Mouse (Mus musculus): ENCODE data around the gene Cd63.

Cd63 gene

DNA sequence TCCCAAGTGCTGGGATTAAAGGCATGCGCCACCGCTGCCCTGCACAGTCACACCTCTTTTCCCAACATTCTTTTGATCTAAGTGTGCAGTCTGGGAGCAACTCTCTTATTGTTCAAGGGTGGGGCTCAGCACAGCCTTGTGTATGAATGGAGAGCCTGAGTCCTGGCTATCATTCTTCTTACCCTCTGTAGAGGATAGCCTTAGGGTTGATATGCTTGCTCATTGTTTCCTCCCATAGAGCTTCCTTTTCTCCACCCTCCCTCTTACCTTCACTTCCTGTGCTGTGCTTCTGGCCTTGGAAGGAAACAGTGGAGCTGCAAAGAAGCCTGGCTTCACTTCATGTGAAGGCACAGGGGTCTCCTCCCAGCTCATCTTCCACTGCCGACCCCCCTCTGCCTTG, at the start of gene Cd63:
TSS of gene Cd63 (plus strand) at position 292 of the 400 bp plus-strand sequence.
- DNase-seq: no peak

DNA sequence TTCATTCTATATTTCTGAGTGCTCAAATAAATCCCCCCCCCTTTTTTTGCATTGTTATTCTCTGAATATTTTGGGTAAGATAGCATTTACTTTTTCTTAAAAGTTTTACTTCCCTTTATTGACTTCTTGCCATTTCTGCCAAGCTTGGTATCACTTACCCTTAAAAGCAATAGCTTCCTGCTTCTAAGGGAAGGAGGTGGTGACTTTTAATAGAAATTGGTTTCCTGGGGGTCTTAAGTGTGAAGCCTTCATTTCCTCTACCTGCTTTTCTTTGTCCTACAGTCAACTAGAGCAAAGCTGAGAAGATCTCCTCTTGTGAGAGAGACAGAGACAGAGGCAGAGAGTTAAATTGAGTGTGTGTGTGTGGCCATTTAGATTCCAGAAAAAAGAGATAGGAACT, 39.6 kb upstream of the Cd63 start:
- no peak for DNase-seq

DNA sequence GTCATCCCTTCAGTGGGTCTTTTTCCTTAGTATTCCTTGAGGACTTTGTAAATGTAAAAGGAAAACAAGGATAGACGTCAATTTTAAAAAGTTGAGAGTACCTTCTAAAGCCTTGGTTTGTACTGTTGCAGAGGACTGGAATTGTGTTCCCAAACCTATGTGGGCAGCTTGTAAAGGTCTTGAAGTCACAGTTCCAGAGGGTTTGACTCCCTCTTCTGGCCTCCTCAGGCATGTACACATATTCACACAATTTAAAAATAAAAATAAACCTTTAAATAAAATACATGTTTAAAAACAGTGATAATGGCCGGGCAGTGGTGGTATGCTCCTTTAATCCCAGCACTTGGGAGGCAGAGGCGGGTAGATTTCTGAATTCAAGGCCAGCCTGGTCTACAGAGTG, 34.7 kb upstream of the Cd63 start:
- no peak for DNase-seq

DNA sequence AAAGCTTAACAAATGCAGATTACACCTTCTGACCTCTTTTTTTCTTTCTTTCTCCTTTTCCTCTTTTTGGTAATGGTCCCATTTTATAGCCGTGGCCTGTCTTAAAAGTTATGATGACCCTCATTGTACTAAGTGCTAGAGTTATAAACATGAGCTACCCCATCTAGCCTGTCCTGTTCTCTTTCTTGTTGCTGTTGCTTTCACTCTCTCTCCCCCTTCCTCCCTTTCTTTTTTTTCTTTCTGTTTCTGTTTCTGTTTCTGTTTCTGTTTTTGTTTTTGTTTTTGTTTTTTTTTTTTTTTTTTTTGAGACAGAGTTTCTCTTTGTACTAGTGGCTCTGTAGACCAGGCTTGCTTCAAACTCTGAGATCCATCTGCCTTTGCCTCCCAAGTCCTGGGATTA, 34.3 kb upstream of the Cd63 start:
- DNase-seq: no peak

DNA sequence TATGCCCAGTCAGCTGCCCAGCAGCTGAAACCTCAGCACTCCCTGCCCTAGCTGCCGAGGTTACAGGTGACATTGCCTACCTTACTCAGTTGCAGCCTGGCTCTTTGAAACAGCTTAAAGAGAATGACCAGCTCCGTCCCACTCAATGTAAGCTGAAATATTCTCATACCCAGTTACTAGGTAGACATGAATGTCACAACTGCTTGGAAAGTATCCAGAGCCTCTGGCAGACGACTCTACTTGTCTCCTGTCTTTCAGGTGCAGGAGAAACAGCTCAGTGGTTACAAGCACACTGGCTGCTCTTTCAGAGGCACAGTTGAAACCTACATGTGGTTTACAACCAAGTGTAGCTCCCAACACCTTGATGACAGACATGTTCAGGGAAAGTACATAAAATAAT, 30.4 kb upstream of the Cd63 start:
- DNase-seq: no peak

DNA sequence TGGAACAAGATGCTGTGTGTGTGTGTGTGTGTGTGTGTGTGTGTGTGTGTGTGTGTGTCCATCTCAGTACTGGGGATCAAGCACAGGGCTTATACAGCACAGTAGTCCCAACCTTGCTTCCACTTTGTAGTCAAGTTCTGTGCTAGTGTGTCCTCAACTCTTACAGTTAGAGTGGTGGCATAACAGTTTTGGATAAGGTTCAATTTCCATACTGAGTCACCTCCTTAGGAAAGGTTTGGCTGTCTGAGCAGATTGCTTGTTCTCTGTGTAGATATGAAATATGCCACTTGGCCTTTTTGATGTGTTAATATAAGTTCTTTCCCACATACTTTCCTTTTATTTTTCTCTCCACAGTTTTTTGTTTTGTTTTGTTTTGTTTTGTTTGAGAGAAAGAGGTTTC, 22.5 kb upstream of the Cd63 start:
- DNase-seq: no peak

DNA sequence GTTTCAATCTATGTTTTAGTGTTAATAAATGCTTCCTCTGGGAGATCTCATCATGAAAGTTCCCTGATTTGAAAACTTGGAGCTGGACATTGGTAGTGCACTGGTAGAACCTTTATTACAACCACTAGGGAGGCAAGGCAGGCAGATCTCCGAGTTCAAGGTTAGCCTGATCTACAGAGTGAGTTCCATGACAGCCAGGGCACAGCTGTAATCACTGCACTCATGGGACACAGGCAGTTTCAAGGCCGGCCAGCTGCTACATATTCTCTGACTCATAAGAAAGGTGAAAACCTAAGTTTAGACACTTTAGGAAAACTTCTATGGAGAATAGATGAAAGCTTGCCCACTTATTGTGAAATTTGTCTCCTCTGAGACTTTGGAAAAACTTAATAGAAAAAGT, 22.0 kb upstream of the Cd63 start:
- DNase-seq: no peak

DNA sequence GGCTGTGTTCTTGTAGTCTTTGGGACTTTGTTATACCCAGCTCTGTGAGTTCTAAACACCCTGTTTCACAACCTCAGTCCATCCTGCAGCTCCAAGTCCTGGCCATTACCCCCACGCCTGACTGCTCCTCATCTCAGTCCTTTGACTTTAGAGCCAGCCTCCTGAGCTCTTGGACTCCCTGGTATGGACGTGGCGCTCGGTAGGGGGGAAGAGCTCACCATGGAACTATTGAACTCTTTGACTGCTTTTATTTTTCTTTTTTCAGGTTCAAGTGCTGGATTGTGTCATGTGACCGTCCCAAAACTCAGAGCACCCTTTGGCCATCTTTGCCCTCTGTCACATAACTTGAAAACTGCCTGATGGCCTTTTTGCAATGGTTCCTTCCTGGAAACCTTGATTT, 18.7 kb upstream of the Cd63 start:
- DNase-seq: no peak

DNA sequence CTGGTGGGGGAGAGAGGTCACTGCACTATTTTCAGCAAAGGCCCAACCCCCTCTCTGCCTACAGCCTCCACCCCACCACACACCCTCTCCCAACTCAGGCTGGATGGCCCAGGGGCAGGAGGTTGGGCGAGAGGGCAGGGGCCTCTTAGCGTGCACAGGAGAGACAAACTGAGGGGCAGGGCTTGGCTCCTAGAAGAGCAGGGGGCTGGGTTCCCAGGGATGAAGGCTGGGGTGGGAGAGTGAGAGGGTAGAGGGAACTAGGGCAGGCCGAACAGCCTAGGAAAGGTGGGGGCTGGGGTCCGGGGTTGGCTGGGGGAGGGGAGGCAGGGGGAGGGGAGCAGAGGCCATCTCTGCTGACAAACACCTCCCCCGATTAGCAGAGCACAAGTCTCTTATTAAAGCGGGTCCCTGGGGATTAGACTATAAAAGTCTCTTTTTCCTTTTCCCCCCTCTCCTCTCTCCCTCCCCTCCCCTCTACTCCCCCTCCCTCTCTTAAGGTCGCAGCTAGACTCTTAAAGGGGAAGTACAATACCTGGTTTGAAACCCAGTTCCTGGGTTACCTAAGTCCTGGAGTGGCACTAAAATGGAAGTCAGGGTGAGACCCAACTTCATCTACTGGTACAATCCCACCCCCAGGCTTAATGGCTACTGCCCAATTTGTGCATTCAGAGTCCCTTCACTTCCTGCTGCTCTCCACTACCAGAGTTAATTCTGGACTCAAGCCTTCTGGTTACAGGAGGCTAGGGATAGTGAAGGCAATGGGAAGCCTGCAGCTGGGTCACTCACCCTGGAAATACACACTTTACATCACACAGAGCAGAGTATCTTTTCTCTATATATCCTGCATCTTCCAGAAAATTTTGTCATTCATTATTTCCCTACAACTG, 11.6 kb upstream of the Cd63 start:
- DNase-seq: no peak

DNA sequence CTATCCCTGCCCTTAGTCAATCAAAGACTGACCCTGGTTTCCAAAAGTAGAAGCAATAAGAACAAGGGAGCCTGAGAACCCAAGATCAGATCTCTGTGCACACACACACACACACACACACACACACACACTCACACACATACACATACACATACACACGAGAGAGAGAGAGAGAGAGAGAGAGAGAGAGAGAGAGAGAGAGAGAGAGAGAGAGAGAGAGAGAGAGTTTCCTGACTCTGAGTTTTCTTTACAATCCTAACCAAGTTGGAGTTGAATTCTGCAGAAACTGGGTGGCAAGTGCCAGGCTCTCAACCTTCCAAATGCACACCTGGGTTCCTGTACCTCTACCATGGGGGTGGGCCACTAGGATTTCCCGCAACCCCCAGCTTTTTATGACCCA, 10.9 kb upstream of the Cd63 start:
- DNase-seq: no peak

DNA sequence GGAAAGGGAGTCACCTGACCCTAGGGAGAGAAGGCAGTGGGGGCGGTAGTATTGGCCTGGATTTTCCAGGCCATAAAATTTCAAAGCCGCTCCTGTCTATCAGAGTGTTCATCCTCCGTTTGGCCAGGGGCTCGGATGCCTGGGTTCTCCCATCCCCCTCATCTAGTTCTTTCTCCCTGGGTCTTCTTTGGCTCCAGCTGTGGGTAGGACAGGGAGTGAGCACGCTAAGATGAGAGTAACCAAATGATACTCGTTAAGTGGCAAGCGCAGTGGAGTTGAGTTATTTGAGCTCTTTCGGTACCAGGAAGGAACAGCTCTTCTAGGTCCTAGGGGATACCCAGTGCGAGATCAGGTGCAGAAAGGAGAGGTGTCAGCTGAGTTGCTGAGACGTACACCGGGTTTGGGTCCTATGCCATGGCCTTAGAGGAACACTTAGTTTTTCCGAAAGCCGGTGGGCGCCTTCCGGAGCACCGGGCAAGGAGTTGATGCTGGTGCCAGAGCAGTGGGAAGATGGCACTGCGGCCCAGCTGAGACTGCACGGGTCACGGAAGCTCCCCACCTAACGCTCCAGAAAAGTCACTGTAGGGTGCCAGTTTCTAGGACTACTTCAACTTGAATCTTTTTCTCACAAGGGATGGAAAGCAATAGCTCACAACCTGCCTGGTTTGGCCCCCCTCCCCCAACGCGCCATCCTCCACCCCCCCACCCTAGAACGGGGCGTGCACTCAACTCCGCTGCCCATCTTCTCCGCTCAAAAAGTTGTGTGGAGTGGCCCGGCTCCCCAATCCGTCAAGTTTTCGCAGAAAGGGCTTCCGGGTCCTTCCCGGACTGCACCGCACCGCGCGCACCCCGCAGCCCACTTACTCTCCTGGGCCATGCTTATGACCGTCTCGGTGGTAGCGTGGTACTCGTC, 10.2 kb upstream of the Cd63 start:
- no peak for DNase-seq

DNA sequence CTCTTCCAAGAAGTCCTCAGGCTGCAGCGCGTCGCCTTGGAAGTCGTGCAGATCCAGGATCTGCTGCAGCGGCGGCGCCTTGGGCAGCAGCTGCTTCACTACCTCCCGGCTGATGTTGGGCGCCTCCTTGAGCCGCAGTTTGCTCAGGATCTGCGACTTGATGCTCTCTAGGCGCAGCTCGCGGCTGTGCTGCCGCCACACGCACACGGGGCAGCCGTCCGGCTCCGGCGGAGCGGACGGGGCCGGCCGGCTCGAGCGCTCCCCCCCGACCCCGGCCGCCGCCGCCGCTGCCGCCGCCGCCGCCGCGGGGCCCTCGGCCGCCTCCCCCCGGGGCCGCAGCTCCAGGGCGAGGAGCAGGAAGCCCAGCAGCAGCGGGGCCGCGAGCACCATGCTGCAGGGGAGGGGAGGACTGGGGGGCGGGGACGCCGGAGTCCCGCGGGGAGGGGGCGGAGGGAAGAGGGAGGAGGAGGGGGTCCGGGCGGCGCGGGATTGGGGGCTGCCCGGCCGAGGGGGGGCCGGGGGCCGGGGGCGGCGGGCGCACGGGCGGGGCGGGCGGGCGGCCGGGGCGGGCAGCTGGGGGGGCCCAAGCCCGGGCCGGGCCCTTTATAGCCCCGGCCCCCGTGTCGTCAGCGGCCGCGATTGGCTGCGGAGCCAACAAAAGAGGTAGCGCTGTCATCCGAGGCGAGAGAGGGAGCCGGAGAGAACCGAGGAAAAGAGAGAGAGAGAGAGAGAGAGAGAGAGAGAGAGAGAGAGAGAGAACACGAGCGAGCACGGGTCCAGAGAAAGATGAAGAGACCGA, 9.3 kb upstream of the Cd63 start, which contains the start of gene Gdf11:
TSS of gene Gdf11 (minus strand) at position 423 of the 799 bp plus-strand sequence.
- DNase-seq: peak; percentile 57 to 76

DNA sequence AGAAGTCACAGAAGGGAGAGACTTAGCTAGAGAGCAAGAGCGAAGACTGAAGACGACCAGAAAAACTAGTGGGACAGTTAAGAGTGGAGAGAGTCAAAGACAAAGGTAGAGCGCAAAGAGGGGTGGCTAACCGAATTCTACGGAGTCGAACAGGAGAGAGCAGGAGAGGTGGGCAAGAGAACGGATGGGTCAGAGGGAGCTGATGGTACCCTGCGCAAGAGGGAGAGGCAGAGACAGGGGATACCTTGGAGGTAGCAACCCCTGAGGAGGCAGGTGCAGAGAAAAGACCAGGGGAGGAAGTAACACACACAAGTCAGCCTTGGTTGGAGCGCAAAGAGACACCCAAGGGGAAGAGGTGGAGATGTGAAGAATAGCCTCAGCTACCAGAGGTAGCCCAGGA, 8.5 kb upstream of the Cd63 start:
- DNase-seq: no peak

DNA sequence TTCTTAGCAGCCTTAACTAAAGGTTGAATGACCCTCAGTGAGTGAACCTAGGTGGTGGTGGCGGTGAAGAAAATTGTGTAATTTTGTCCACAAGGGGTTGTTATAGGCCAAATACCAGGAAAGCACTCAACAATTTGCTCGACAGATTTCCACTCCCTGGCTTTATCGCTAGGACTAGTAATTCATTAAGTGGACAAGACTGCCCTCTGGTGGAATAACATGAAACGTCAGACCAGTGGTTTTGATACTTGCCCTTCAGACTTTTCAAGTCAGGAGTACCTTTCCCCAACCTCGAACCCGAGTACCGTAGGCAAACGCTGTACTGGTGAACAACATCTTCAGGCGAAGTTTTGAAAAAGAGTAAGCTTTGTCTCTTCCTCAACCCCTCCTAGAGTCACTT, 5.4 kb upstream of the Cd63 start:
- DNase-seq: peak in 1 of 2 experiments; percentile 84

DNA sequence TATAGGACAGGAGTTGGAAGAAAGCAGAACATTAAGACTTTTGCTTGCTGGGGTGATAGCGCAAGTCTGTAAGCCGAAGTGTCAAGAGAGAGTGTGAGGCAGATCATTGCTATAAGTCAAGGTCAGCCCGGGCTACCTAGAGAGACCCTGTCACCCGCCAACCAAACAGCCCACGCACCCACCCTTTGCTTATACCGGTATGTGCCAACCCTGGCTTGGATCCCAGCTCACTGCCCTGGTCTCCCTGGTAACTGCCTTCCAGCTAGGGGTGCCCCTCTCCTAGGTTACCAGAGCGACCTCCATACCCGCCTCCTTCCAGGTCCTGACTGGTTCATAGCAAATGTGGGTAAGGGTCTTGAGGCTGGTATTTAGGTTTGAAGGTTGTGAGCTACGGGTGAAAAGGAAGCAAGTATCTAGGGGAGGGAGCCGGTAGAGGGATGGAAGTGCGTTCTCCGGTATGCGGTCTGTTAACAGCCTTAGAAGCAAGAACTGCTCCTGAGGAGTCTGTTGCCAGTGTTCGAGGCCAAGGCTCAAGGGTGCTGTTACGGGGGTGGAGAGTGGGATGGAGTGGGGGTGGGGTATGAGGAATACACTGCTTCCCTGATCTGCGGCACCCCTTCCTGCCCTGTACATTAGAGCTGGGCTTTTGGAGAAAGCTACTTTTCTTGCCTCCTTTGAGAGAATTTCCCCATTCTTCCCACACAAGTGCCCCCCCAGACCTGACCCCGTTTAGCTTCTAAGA, 4.7 kb upstream of the Cd63 start:
- peak in 1 of 2 experiments; percentile 44 for DNase-seq

DNA sequence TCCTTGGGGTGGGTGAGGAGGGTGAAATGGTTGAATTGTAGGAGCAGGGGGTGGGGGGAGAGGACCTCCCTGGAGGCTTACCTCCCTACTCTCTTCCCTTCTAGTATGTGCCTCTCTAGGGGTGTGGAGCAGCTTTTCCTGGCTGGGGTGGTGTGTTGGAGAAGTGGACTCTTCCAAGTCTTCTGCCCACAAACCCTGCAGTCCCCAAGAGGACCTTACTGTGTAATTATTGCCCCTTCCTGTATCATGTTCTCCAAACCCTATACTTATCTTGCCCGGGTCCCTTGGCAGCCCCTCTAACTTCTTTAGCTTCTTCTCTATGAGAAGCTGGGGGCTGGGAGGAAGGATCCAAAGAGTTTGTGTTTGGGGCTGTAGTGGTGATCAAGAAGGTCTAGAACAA, 4.0 kb upstream of the Cd63 start:
- DNase-seq: no peak

DNA sequence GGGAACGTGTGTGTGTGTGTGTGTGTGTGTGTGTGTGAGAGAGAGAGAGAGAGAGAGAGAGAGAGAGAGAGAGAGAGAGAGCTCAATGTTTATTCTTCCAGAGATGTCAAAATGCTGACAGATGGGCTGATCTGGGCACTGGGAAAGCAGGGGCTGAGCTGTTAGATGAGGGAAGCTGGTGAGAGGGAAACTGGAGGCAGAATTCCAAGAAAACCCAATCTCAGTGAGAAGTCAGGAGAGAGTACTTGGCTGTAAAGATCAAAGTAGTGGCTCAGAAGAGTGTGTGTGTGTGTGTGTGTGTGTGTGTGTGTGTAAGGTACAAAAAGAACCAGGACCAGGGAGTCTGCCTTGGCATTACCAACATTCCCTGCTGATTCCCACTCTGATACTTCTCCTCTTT, 3.3 kb upstream of the Cd63 start:
- no peak for DNase-seq

DNA sequence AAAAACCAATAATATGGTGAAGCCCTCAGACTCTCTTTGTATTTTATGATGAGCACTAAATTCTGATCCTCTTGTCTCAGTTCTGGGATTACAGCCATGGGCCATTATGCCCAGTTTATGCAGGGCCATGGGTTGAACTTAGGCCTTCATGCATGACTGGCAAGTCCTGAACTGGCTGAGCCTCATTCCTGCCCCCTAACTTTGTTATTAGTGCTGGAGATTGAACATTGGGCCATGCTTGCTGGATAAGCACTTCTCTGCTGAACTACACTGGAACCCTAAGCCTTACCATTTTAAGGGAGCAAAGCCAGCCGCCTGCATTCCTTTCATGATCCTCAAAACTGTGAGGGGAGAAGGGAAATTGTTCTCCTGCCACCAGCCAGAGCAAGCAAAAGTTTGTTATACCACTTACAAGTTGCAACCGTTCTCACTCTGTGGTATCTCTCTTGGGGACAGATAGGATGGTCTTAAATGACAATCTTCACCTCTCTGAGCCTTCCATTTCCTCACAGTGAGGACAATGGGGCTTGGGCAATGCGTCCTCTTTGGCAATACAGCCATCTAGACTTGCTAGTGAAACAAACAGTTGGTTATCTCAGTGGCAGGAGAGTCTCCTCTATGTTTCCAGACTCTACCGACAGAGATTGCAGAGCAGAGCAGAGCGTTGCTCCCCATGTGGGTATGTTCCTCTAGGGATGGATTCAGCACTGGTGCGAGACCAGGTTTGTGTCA, 864 bp upstream of the Cd63 start:
- DNase-seq: no peak

DNA sequence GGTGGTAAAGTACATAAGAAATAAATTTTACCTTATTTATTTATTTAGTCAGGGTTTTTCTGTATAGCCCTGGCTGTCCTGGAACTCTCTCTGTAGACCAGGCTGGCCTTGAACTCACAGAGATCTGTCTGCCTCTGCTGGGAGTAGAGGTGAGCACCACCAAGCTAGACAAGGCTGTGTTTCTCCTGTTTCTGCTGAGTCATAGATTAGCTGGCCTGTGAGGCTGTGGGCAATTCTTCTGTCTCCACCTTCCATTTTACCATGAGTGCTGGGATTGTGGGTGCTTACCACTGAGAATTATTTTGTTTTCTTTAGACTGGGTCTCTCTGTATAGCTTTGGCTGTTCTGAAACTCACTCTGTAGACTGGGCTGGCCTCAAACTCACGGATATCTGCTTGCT, 620 bp downstream of the Cd63 start:
- no peak for DNase-seq

DNA sequence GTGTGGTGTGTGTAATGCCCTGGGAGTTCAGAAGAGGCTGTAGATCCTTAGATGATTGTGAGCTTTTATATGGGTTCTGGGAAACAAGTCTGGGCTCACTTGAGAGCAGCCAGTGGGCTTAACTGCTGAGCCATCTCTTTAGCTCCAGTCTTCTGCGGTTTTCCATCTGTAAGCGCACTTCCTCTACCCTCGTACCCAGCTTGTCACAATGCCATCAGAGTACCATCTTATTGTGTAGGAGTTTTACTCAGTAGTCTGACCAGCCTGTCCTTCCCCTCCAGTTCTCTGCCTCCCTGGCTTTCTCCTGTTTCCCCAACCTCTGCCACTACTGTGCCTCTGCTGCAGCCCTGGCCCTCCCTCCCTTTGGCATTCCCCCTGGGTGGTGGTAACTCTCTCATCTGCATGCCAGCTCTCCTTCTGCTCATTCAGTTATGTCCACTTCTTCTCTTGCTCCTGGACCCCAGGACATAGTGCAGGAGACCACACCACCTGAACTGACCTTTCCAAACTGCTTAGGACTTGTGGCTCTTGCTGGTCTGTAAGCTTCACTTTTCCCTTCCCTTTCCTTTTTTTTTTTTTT, 1.7 kb downstream of the Cd63 start:
- DNase-seq: no peak

DNA sequence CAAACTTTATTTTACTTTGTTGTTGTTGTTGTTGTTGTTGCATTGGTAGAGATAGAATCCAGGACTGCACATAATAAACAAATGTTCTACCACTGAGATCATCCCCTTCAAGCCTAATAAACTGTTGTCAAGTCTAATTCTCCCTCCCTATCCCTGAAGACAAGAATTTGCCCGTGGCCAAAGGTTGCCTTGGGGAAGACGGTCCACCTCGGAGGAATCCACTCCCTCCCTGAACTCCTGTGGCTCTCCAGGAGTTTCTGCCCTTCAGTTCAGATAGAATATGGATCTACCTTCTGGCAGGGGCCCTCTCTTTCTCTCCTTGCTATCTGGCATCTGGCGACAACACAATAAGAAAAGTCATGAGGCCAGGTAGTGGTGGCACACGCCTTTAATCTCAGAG, 4.0 kb downstream of the Cd63 start:
- no peak for DNase-seq

All from lung, postnatal 4 days (tissue).